Mouse (Mus musculus) midbrain, embryonic 12.5 days (tissue): ENCODE results near the gene Pigp. TPM values are rescaled to one million over a fixed set of nuclear protein-coding genes. Genes with fewer than 3 reads are reported as not detected.

Source experiments
- ATAC-seq: fragments of 200-750 bp; cut with Nextera tagmentation; 2 replicates; pipeline ENCODE4 v1.8.0; 2017; ENCODE audit warnings: low read depth, moderate TSS enrichment, moderate library complexity; ENCODE audit not compliant: low FRiP score
- H3K27ac ChIP-seq: fragments of 300-500 bp; sonication (generic); replicated peaks from 2 replicates; pipeline ENCODE4 v1.5.1; 2016; ENCODE audit warnings: mild to moderate bottlenecking
- H3K27me3 ChIP-seq: fragments of 300-500 bp; sonication (generic); 2 replicates; pipeline ENCODE4 v1.6.1; 2016; ENCODE audit warnings: mild to moderate bottlenecking
- H3K36me3 ChIP-seq: fragments of 300-500 bp; sonication (generic); 2 replicates; pipeline ENCODE4 v1.6.1; 2016
- H3K4me1 ChIP-seq: fragments of 300-500 bp; sonication (generic); 2 replicates; pipeline ENCODE4 v1.6.1; 2016
- H3K4me2 ChIP-seq: fragments of 300-500 bp; sonication (generic); replicated peaks from 2 replicates; pipeline ENCODE4 v1.6.1; 2016; ENCODE audit warnings: mild to moderate bottlenecking, moderate library complexity
- H3K4me3 ChIP-seq: fragments of 300-500 bp; sonication (generic); 2 replicates; pipeline ENCODE4 v1.5.1; 2016; ENCODE audit warnings: mild to moderate bottlenecking
- H3K9ac ChIP-seq: fragments of 300-500 bp; sonication (generic); replicated peaks from 2 replicates; pipeline ENCODE4 v1.6.1; 2016; ENCODE audit warnings: mild to moderate bottlenecking, moderate library complexity
- H3K9me3 ChIP-seq: fragments of 300-500 bp; sonication (generic); 2 replicates; pipeline ENCODE4 v1.6.1; 2016; ENCODE audit warnings: mild to moderate bottlenecking
- WGBS: fragments of 180-500 bp; shearing (Covaris S2); methylation state at CpG from one replicate; pipeline ENCODE4 v1.1.7; 2016; 5-methylcytosine and 5-hydroxymethylcytosine counted together
- polyA plus RNA-seq: library from polyadenylated mRNA; unstranded; fragments of >200 nt; fragmentation: Nextera tagmentation; extraction: Ambion mirVana; gene quantifications from 2 replicates; pipeline ENCODE4 v1.2.1, GENCODE M21; 2016

Gene Pigp
- polyA plus RNA-seq, 1 experiment from 2014 or later = 124 TPM

- H3K4me2 ChIP-seq = peak overlapping the region; percentile 61
- no peak for ATAC-seq
- peak overlapping the region; percentile 69 for H3K4me3 ChIP-seq
- peaks cover 25% of the 10 kb centered on the region for H3K4me1 ChIP-seq
- peak overlapping the region; percentile 89 for H3K9ac ChIP-seq
- WGBS = 72% methylated on average over 4 of the region's 4 CpGs
- H3K27me3 ChIP-seq = peaks cover 8% of the 10 kb centered on the region; the same call in 1 of the 2 replicates
- no peaks in the 10 kb centered on the region for H3K36me3 ChIP-seq
- no peaks in the 10 kb centered on the region for H3K9me3 ChIP-seq
- H3K27ac ChIP-seq = peak overlapping the region; percentile 99; the same call in 1 of the 2 replicates
Observed at GRCm38 (mm10) chr16:94311931-94312330, 59.7 kb downstream of the Pigp start.

DNA sequence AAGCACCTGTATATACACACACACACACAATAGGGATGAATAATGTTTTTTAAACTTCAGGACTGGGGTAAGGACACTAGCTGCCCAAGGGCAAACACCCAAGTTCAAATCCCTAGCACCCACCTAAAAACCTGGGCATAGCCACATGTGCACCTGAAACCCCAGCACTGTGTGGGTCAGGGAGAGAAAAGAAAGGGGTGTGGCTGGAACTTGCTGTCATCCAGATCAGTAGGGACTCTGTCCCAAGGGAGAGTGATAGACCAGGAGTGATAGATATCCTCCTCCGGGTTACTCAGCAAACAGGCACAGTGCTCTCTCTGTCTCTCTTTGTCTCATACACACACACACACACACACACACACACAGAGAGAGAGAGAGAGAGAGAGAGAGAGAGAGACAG, 60.2 kb downstream of the Pigp start:
- Histone ChIP-seq H3K36me3 (no peaks in the 10 kb centered on the region), H3K4me2 (peak overlapping the region; percentile 61), H3K9ac (no peak overlapping the region; the same call in 1 of the 2 replicates), H3K4me1 (peaks cover 25% of the 10 kb centered on the region), H3K27ac (0 out of 2 replicates have a peak overlapping the region, but pooled peaks have one; percentile 20), H3K9me3 (no peaks in the 10 kb centered on the region), H3K4me3 (no peak overlapping the region), H3K27me3 (peaks cover 4% of the 10 kb centered on the region; the same call in 1 of the 2 replicates)
- 100% methylated on average over 1 of the region's 1 CpGs for WGBS
- no peak for ATAC-seq

DNA sequence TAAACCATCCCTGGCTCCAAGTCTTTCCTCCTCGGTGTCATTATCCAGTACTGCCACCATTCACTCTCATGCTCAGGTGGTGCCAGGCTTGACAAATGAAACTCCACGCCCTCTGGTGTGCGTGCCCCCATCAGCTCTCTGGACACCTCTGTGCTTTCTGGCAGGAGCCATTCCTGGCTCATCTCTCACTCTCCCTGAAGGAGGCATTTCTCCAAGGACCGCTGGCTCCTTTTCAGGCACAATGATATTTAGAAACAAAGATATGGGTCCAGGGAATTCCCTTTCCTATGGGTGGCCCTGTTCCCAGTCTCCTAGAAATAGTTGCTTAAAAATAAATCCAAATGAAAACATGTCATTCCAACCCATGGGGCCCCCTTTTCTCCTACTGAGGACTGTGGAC, 62.6 kb downstream of the Pigp start:
- H3K9ac ChIP-seq = no peak overlapping the region
- H3K36me3 ChIP-seq = no peaks in the 10 kb centered on the region
- peaks cover 3% of the 10 kb centered on the region for H3K27me3 ChIP-seq
- ATAC-seq = no peak
- peaks cover 24% of the 10 kb centered on the region for H3K4me1 ChIP-seq
- H3K4me2 ChIP-seq = no peak overlapping the region
- WGBS = 92% methylated on average over 4 of the region's 4 CpGs
- H3K4me3 ChIP-seq = no peak overlapping the region
- no peak overlapping the region for H3K27ac ChIP-seq
- H3K9me3 ChIP-seq = no peaks in the 10 kb centered on the region

Other genes starting within 250 kb of the Pigp start
- 12.6 and 13.3 TPM in 2 replicates for gene Hlcs, start 58.3 kb downstream of the Pigp start, polyA plus RNA-seq
- gene Ripply3, start 43.4 kb downstream of the Pigp start, polyA plus RNA-seq = 3.4 and 3.9 TPM in 2 replicates
- 618 and 658 TPM in 2 replicates for gene Ttc3, start 1.2 kb downstream of the Pigp start, polyA plus RNA-seq
- gene Vps26c, start 155.0 kb upstream of the Pigp start, polyA plus RNA-seq = 59.4 and 60.6 TPM in 2 replicates
- 9.5 and 10.0 TPM in 2 replicates for gene Dyrk1a, start 198.2 kb upstream of the Pigp start, polyA plus RNA-seq